Mouse (Mus musculus): ENCODE data around the gene Shank1. TPM values are rescaled to one million over a fixed set of nuclear protein-coding genes. Genes with fewer than 3 reads are reported as not detected.

The Shank1 gene
- 0.80 and 0.86 TPM in 2 replicates for polyA plus RNA-seq (2016; fragmentation: Nextera tagmentation; extraction: Ambion mirVana)

DNA sequence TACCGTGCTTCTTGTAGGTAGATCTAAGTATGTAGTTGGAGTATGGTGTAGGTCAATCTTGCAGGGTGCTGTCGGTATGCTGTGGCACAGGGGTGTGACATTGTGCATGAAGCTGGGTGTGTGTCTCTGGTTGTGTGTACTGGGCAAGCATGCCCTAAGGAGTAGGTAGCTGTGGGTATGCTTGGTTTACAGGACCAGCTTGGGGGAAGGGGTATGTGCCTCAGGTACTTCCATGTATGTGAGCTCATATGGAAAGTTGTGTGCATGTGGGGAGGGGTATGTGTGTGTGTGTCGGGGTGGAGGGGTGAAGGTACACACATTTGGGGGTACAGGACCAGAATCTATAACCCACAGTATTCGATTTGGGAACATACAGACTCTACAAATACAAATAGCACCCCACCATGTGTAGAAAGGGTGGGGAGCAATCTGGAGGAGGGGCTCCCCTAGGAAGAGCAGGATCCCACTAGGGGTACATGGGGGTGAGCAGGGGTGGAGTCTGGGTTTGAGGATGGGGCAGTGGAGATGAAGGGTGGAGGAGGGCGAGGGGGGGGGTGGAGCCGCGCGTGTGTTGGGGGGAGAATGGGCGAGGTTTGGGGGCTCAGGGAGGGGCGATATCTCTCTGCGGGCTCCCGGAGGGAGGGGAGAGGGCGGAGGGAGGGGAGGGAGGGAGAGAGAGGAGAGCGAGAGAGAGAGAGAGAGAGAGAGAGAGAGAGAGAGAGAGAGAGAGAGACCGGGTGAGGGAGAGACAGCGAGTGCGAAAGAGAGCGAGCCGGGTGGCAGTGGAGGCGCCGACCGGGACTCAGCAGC, at the start of gene Shank1:
Gene Shank1 (plus strand): TSS at position 779 of the 810 bp plus-strand sequence.
- Histone ChIP-seq H3K36me3 (no peaks in the 10 kb centered on the region), H3K4me3 (peak within 1 kb of the TSS; percentile 53), H3K9ac (peak within 1 kb of the TSS; percentile 71), H3K9me3 (replicated peaks) (no peaks in the 10 kb centered on the region), H3K27me3 (replicated peaks) (peaks cover 84% of the 10 kb centered on the region), H3K4me1 (replicated peaks) (peaks cover 16% of the 10 kb centered on the region), H3K4me2 (peak within 1 kb of the TSS; percentile 95), H3K27ac (ENCODE audit: poor library complexity, severe bottlenecking) (no peak within 1 kb of the TSS)
- WGBS, result 22% methylated on average over 9 of the region's 22 CpGs
- no peak for ATAC-seq (ENCODE audit: insufficient number of reproducible peaks, low FRiP score)

DNA sequence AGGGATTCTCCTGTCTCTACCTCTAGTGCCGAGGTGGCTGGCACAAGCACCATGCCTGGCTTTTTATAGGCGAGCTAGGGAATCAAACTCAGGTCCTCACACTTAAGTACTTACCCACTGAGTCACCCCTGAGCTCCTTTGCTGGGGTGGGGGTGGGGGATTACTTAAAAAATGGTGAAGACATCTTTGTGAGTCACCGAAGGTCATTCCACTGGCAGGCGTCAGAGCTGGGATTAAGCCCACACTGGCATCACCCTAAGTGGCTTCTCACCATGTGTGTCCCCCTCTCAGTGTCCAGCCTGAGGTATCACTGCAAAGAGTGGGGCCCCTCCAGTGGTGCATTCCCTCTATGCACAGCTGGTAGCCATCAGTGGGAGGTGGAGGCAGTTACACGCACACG, 49.6 kb upstream of the Shank1 start:
- Histone ChIP-seq H3K9me3 (replicated peaks) (no peaks in the 10 kb centered on the region), H3K4me1 (replicated peaks) (0 out of 2 replicates have a peak, but pooled peaks cover 3% of the 10 kb centered on the region)
- 63% methylated on average over 6 of the region's 6 CpGs for WGBS

DNA sequence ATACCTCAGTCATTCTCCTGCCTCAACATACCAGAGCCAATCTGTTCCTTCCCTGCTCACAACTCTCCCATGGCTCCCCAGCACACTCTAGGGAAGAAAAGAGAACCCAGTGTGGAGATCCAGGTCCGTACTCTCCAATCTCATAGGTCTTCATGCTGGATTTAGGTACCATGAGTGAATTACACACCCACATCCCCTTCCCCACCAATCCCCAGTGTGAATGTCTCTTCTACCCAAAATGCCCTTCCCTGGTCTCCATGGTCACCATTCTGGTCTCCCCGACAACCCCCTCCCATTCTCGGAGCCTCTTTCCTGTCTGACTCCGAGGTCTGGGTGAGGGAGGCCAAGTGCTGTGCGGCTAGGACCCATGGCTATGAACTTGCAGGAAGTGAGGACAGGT, 48.9 kb upstream of the Shank1 start, which contains the start of gene Gm15517:
Gene Gm15517 (plus strand): TSS at position 301 of the 400 bp plus-strand sequence.
- Histone ChIP-seq H3K4me2 (no peak within 1 kb of the TSS), H3K27me3 (replicated peaks) (peaks cover 50% of the 10 kb centered on the region), H3K4me3 (no peak within 1 kb of the TSS), H3K4me1 (replicated peaks) (0 out of 2 replicates have a peak, but pooled peaks cover 3% of the 10 kb centered on the region), H3K36me3 (no peaks in the 10 kb centered on the region), H3K27ac (ENCODE audit: poor library complexity, severe bottlenecking) (no peak within 1 kb of the TSS), H3K9ac (no peak within 1 kb of the TSS), H3K9me3 (replicated peaks) (no peaks in the 10 kb centered on the region)
- no peak for ATAC-seq (ENCODE audit: insufficient number of reproducible peaks, low FRiP score)
- WGBS, result 58% methylated on average over 5 of the region's 5 CpGs

More for the DNA sequence above, 49.6 kb upstream of the Shank1 start:
- ATAC-seq (ENCODE audit: insufficient number of reproducible peaks, low FRiP score), result no peak
- Histone ChIP-seq H3K36me3 (no peaks in the 10 kb centered on the region), H3K9ac (no peak overlapping the region), H3K4me3 (no peak overlapping the region), H3K27me3 (replicated peaks) (peaks cover 44% of the 10 kb centered on the region), H3K4me2 (no peak overlapping the region), H3K27ac (ENCODE audit: poor library complexity, severe bottlenecking) (no peak overlapping the region)

DNA sequence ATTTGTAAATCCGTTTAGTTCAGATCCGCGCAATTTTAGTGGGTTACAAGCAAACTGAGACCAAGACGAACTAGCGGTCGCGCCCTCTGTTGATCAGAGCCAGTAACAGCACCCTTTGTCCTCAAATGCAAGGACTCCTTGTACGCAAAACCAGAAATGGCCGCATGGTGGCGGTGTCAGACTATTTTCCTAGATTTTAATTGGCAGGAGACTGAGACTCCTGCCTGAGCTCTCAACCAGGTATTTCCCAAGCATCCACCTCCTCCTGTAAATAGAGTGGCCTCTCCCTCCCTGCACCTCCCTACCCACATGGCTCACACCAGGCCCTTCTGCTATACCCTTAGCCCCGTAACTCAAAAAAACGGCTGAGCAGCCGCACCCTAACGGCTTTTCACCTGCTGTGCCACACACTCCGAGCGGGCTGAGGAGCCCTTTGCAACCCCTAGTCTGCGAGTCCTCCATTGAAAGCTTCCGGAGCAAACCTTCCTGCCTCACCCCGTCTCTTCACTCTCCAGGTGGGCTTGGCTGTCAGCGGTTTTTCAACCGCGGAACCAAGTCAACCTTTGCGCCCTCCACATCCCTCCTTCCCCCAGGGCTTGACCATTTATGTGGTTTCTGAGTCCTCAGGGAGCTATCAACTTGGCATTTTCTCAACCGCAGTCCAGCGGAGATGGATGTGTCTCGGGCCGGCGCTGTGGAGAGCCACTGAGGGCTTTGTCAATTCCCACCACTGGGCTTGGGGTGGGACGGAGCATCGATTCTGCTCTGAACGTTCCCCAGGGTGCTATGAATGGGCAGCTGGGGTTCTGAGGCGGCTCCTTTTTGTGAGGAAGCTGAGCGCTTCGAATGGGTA, 47.0 kb upstream of the Shank1 start:
- peak overlapping the region; percentile 47 for H3K4me2 ChIP-seq

DNA sequence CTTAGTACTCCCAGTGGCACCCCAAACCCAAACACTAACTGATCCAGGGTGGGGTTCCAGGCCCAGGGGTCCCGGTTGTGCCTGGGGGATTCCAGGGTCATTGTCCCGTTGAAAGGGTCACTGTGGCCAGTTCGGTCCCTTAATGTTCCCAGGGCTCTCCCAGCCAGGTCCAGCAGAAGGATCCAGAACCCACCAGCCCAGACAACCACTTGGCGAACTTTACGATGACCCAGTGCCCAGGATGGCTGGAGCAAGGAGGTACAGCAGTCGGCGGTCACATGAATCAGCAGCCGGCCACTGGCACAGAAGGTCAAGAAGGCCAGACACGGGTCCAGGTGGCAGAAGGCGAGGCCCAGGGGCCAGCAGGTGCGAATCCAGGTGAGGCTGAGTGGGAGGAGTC, 41.9 kb upstream of the Shank1 start:
- no peak for ATAC-seq (ENCODE audit: insufficient number of reproducible peaks, low FRiP score)
- Histone ChIP-seq H3K27ac (ENCODE audit: poor library complexity, severe bottlenecking) (no peak overlapping the region), H3K4me1 (replicated peaks) (0 out of 2 replicates have a peak, but pooled peaks cover under 1% of the 10 kb centered on the region), H3K9ac (no peak overlapping the region), H3K9me3 (replicated peaks) (no peaks in the 10 kb centered on the region), H3K36me3 (no peaks in the 10 kb centered on the region), H3K4me2 (no peak overlapping the region), H3K4me3 (no peak overlapping the region), H3K27me3 (replicated peaks) (peaks cover 72% of the 10 kb centered on the region)
- 78% methylated on average over 11 of the region's 11 CpGs for WGBS

More for the DNA sequence above, 47.0 kb upstream of the Shank1 start:
- H3K4me3 ChIP-seq, result no peak overlapping the region
- no peaks in the 10 kb centered on the region for H3K9me3 ChIP-seq (replicated peaks)
- no peak overlapping the region for H3K27ac ChIP-seq (ENCODE audit: poor library complexity, severe bottlenecking)
- WGBS, result 4% methylated on average over 34 of the region's 34 CpGs
- H3K27me3 ChIP-seq (replicated peaks), result peaks cover 62% of the 10 kb centered on the region
- 0 out of 2 replicates have a peak, but pooled peaks have one; percentile 4 for ATAC-seq (ENCODE audit: insufficient number of reproducible peaks, low FRiP score)
- H3K4me1 ChIP-seq (replicated peaks), result 0 out of 2 replicates have a peak, but pooled peaks cover 3% of the 10 kb centered on the region
- no peak overlapping the region for H3K9ac ChIP-seq
- H3K36me3 ChIP-seq, result no peaks in the 10 kb centered on the region

DNA sequence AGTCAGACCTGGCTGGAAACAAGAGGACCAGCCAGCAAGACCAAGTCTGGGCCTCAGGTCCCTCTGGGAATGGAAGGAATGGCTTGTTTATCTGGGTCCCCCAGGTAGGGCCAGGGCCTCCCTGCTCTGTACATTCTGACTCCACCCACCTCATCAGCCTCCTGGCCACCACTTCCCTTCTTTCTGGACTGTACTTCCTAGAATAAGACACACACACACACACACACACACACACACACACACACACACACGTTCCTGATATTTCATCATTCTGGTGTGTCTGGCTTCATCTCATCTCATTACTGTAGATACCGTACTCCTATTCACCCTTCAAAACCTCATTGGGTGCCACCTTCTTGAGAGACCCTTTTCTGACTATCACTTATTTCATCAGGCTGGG, 40.7 kb upstream of the Shank1 start:
- H3K4me1 ChIP-seq (replicated peaks), result no peaks in the 10 kb centered on the region
- WGBS, result 72% methylated on average over 2 of the region's 2 CpGs
- H3K4me2 ChIP-seq, result no peak overlapping the region
- H3K36me3 ChIP-seq, result no peaks in the 10 kb centered on the region
- no peak overlapping the region for H3K9ac ChIP-seq
- no peak overlapping the region for H3K27ac ChIP-seq (ENCODE audit: poor library complexity, severe bottlenecking)
- no peaks in the 10 kb centered on the region for H3K9me3 ChIP-seq (replicated peaks)
- H3K4me3 ChIP-seq, result no peak overlapping the region
- ATAC-seq (ENCODE audit: insufficient number of reproducible peaks, low FRiP score), result no peak
- H3K27me3 ChIP-seq (replicated peaks), result peaks cover 72% of the 10 kb centered on the region

DNA sequence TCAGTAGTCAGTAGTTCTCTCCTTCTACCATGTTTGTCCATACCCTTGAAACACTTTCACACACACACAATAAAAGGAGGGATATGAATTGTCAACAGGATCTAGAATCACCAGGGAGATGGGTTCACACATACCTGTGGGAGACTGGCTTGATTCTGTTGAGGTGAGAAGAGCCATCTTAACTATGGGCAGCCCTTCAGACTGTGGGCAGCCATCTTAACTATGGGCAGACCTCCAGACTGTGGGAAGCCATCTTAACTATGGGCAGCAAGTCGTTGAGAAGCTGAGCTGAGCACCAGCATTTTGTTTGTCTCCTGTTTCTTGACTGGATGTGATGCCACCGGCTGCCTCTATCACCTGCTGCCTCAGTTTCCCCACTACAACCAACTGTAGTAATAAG, 38.7 kb upstream of the Shank1 start:
- Histone ChIP-seq H3K4me1 (replicated peaks) (no peaks in the 10 kb centered on the region), H3K27me3 (replicated peaks) (peaks cover 76% of the 10 kb centered on the region), H3K9ac (no peak overlapping the region), H3K27ac (ENCODE audit: poor library complexity, severe bottlenecking) (no peak overlapping the region), H3K36me3 (no peaks in the 10 kb centered on the region), H3K9me3 (replicated peaks) (no peaks in the 10 kb centered on the region), H3K4me2 (no peak overlapping the region), H3K4me3 (no peak overlapping the region)
- no peak for ATAC-seq (ENCODE audit: insufficient number of reproducible peaks, low FRiP score)
- WGBS, result 64% methylated on average over 2 of the region's 2 CpGs

DNA sequence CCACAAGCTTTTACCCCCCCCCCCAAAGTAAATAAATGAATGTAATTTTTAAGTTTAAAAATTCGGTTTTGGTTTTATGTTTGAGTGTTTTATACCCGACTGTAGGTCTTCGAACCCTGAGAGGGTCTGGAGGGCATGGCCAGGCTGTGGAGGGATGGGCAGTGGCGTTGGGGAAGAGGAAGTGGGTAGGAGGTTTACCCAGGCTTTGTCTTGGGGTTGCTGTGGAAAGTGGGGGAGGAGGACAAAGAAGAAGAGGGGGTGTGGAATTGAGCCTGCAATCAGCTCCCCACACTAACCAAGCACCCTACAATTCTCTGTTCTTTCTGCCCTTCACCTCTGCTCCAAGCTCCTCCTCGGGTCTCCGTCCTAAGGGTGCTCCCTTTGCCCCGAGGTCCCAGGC, 37.5 kb upstream of the Shank1 start:
- Histone ChIP-seq H3K27me3 (replicated peaks) (peaks cover 68% of the 10 kb centered on the region), H3K4me2 (no peak overlapping the region), H3K27ac (ENCODE audit: poor library complexity, severe bottlenecking) (no peak overlapping the region), H3K36me3 (no peaks in the 10 kb centered on the region), H3K9ac (no peak overlapping the region), H3K4me3 (no peak overlapping the region), H3K4me1 (replicated peaks) (no peaks in the 10 kb centered on the region), H3K9me3 (replicated peaks) (no peaks in the 10 kb centered on the region)
- no peak for ATAC-seq (ENCODE audit: insufficient number of reproducible peaks, low FRiP score)
- 83% methylated on average over 7 of the region's 7 CpGs for WGBS

DNA sequence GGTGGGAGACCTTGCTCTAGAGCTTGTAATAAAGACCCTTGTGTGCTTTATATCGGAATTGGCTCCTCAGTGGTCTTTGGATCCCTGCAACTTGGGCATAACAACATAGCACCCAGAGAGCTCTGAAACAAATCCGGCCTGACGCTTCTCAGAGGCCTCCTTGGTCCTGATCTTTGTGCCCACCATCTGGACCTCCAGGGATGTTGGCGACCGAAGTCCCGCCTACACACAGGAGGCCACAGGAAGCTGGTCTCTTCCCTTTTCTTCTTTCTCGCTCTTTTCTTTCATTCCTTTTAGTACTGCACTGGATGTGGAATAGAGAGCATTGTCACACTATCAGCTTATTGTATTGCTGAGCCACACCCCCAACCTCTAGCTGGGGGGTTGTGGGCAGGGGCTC, 36.6 kb upstream of the Shank1 start:
- no peak for ATAC-seq (ENCODE audit: insufficient number of reproducible peaks, low FRiP score)
- H3K4me2 ChIP-seq, result no peak overlapping the region
- H3K4me3 ChIP-seq, result no peak overlapping the region
- H3K36me3 ChIP-seq, result no peaks in the 10 kb centered on the region
- no peak overlapping the region for H3K9ac ChIP-seq
- peaks cover 59% of the 10 kb centered on the region for H3K27me3 ChIP-seq (replicated peaks)
- no peaks in the 10 kb centered on the region for H3K9me3 ChIP-seq (replicated peaks)
- WGBS, result 71% methylated on average over 7 of the region's 7 CpGs
- no peaks in the 10 kb centered on the region for H3K4me1 ChIP-seq (replicated peaks)
- H3K27ac ChIP-seq (ENCODE audit: poor library complexity, severe bottlenecking), result no peak overlapping the region

DNA sequence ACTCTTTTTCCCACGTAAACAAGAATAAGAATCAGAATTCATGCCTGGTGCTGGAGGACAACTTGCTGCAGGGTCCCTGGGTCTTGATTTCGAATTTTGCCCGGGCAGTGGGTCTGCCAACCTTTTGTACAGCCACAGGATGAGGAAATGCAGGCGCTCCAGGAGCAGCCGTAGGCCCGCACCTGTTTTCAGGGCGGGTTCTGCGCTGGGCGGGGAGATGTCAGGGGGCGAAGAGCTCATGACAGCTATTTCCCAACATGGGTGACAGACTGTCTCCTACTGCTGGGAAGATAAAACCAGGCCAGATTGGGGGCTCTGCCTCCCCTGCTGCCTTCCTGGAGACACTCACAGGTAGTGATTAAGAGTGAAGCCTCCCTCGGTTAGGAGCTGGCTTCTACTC, 36.0 kb upstream of the Shank1 start:
- H3K4me1 ChIP-seq (replicated peaks), result no peaks in the 10 kb centered on the region
- H3K36me3 ChIP-seq, result no peaks in the 10 kb centered on the region
- 21% methylated on average over 11 of the region's 11 CpGs for WGBS
- ATAC-seq (ENCODE audit: insufficient number of reproducible peaks, low FRiP score), result no peak
- H3K27ac ChIP-seq (ENCODE audit: poor library complexity, severe bottlenecking), result no peak overlapping the region
- no peak overlapping the region for H3K9ac ChIP-seq
- no peaks in the 10 kb centered on the region for H3K9me3 ChIP-seq (replicated peaks)
- H3K4me2 ChIP-seq, result no peak overlapping the region
- no peak overlapping the region for H3K4me3 ChIP-seq
- H3K27me3 ChIP-seq (replicated peaks), result peaks cover 53% of the 10 kb centered on the region

DNA sequence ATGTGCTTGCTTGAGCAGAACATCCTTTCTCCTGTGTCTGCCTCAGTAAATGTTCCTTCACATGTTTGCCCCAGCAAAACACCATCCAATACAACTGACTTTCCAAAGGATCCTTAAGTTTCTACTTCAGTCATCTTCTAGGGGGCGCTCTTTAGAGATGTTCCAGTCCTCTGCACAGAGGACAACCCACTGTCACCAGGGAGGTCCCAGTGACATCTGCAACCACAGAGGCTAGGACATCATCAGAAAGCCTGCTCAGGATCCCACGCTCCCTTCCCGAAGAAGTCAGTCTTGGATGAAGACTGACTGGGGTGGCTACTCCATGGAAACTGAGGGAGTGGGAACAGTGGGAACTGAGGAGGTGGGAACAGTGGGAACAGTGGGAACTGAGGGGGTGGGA, 34.5 kb upstream of the Shank1 start:
- Histone ChIP-seq H3K4me1 (replicated peaks) (no peaks in the 10 kb centered on the region), H3K27me3 (replicated peaks) (peaks cover 45% of the 10 kb centered on the region), H3K4me2 (no peak overlapping the region), H3K9me3 (replicated peaks) (no peaks in the 10 kb centered on the region), H3K9ac (no peak overlapping the region), H3K4me3 (no peak overlapping the region), H3K36me3 (no peaks in the 10 kb centered on the region), H3K27ac (ENCODE audit: poor library complexity, severe bottlenecking) (no peak overlapping the region)
- 61% methylated on average over 3 of the region's 3 CpGs for WGBS
- no peak for ATAC-seq (ENCODE audit: insufficient number of reproducible peaks, low FRiP score)
